Comparison of ENCODE assay signal across 23 mouse cellular contexts in genomic region chr9:21976626-21977175, GRCm38 (mm10). TPM values are rescaled to one million over a fixed set of nuclear protein-coding genes. Genes with fewer than 3 reads are reported as not detected.
"Had no signal": no experiment of that assay in that cellular context is flagged by ENCODE, and none has a peak within 500 bp of the region (broad histone marks: within the 10 kb centered on the region; RNA-seq: fewer than 3 reads in every experiment).

No protein-coding gene starts in this region.

- H3K9ac ChIP-seq: heart, embryonic 13.5 days; heart, embryonic 15.5 days; hindbrain, embryonic 13.5 days; hindbrain, embryonic 15.5 days; limb, embryonic 12.5 days; liver, embryonic 13.5 days had no signal

- H3K9me3 ChIP-seq: heart, embryonic 13.5 days; heart, embryonic 15.5 days; hindbrain, embryonic 13.5 days; hindbrain, embryonic 15.5 days; limb, embryonic 10.5 days; limb, embryonic 12.5 days; liver, embryonic 13.5 days had no signal

- H3K27ac ChIP-seq: heart, adult 2 months; heart, embryonic 13.5 days; heart, embryonic 15.5 days; hindbrain, embryonic 13.5 days; hindbrain, embryonic 15.5 days; hindbrain, postnatal 0 days; layer of hippocampus, adult 2 months; left cerebral cortex, adult 2 months; limb, embryonic 10.5 days; limb, embryonic 12.5 days; liver, embryonic 13.5 days had no signal

- H3K4me2 ChIP-seq: heart, embryonic 11.5 days; heart, embryonic 13.5 days; heart, embryonic 15.5 days; hindbrain, embryonic 13.5 days; hindbrain, embryonic 15.5 days; limb, embryonic 12.5 days; liver, embryonic 11.5 days; liver, embryonic 13.5 days had no signal

- H3K36me3 ChIP-seq: heart, embryonic 13.5 days; heart, embryonic 15.5 days; hindbrain, embryonic 13.5 days; hindbrain, embryonic 15.5 days; limb, embryonic 12.5 days; liver, embryonic 13.5 days had no signal

- H3K4me3 ChIP-seq: heart, adult 2 months; heart, embryonic 13.5 days; heart, embryonic 15.5 days; hindbrain, embryonic 13.5 days; hindbrain, embryonic 15.5 days; layer of hippocampus, adult 2 months; left cerebral cortex, adult 2 months; limb, embryonic 10.5 days; limb, embryonic 12.5 days; liver, embryonic 13.5 days had no signal

- ATAC-seq: intestine, postnatal 0 days had no signal

- DNase-seq: gastrocnemius, postnatal 14 days; gastrocnemius, postnatal 36 days; heart, adult 11 months; heart, adult 2 months; heart, postnatal 14 days; heart, postnatal 36 days; kidney, adult 18-20 months; kidney, adult 8-10 months; kidney, postnatal 10 days; liver; liver, embryonic 13.5 days had no signal

- H3K27me3 ChIP-seq: hindbrain, embryonic 13.5 days; hindbrain, embryonic 15.5 days had no signal

- H3K4me1 ChIP-seq: heart, embryonic 13.5 days; heart, embryonic 15.5 days; hindbrain, embryonic 13.5 days; hindbrain, embryonic 15.5 days; limb, embryonic 10.5 days; limb, embryonic 12.5 days; liver, embryonic 13.5 days had no signal

RNA-seq across cellular contexts. Expression of gene Ccdc151, which starts 25.7 kb away (rescaled TPM):
- polyA plus RNA-seq: heart, embryonic 11.5 days; liver, embryonic 13.5 days had no signal
